Mouse (Mus musculus): ENCODE data around the gene Pmf1. TPM values are rescaled to one million over a fixed set of nuclear protein-coding genes. Genes with fewer than 3 reads are reported as not detected.
A peak's percentile ranks its signal among the peaks of the same experiment; 100 is the strongest.

Gene Pmf1
- total and polyA plus RNA-seq, 2 experiments, result 12.9 to 68.1 TPM

GRCm38 (mm10) chr3:88442888-88443287, 32.8 kb upstream of the Pmf1 start:
- Histone ChIP-seq H3K27me3 (ENCODE audit: control insufficient read depth, insufficient read depth, low read length) (no peaks in the 10 kb centered on the region), H3K4me1 (ENCODE audit: control insufficient read depth, insufficient read depth, low read length) (peaks cover 17% of the 10 kb centered on the region), H3K4me3 (ENCODE audit: insufficient read depth, low read depth, low read length) (no peak overlapping the region), H3K36me3 (ENCODE audit: control insufficient read depth, insufficient read depth, low read length) (peaks cover 37% of the 10 kb centered on the region), H3K27ac (replicated peaks; ENCODE audit: insufficient read depth, low read depth, low read length) (0 out of 2 replicates have a peak overlapping the region, but pooled peaks have one; percentile 0), H3K9ac (ENCODE audit: low read depth, low read length) (no peak overlapping the region), H3K79me2 (ENCODE audit: control insufficient read depth, insufficient read depth, low read length) (no peaks in the 10 kb centered on the region; the same call in 1 of the 2 replicates)
- peak; percentile 77 for DNase-seq (ENCODE audit: extremely low read depth, low read depth, low spot score)
- WGBS, result 46% methylated on average over 7 of the region's 7 CpGs
- no peak for TF ChIP-seq POLR2A (IDR thresholded peaks at IDR 0.05; ENCODE audit: extremely low read depth, insufficient read depth, low read length)
- no peak for TF ChIP-seq CTCF (IDR thresholded peaks at IDR 0.05; ENCODE audit: low read depth, low read length)

GRCm38 (mm10) chr3:88442488-88442887, 32.4 kb upstream of the Pmf1 start:
- Histone ChIP-seq H3K4me3 (ENCODE audit: insufficient read depth, low read depth, low read length) (no peak overlapping the region), H3K27ac (replicated peaks; ENCODE audit: insufficient read depth, low read depth, low read length) (0 out of 2 replicates have a peak overlapping the region, but pooled peaks have one; percentile 0), H3K9ac (ENCODE audit: low read depth, low read length) (no peak overlapping the region), H3K36me3 (ENCODE audit: control insufficient read depth, insufficient read depth, low read length) (peaks cover 34% of the 10 kb centered on the region), H3K27me3 (ENCODE audit: control insufficient read depth, insufficient read depth, low read length) (no peaks in the 10 kb centered on the region), H3K4me1 (ENCODE audit: control insufficient read depth, insufficient read depth, low read length) (peaks cover 13% of the 10 kb centered on the region), H3K79me2 (ENCODE audit: control insufficient read depth, insufficient read depth, low read length) (no peaks in the 10 kb centered on the region; the same call in 1 of the 2 replicates)
- no peak for DNase-seq (ENCODE audit: extremely low read depth, low read depth, low spot score)
- 87% methylated on average over 12 of the region's 12 CpGs for WGBS
- no peak for TF ChIP-seq CTCF (IDR thresholded peaks at IDR 0.05; ENCODE audit: low read depth, low read length)
- no peak for TF ChIP-seq POLR2A (IDR thresholded peaks at IDR 0.05; ENCODE audit: extremely low read depth, insufficient read depth, low read length)

GRCm38 (mm10) chr3:88440500-88441381, 30.6 kb upstream of the Pmf1 start:
- TF ChIP-seq POLR2A (IDR thresholded peaks at IDR 0.05; ENCODE audit: extremely low read depth, insufficient read depth, low read length), result 0 out of 2 replicates have a peak, but pooled peaks have one; percentile 14
- TF ChIP-seq CTCF (IDR thresholded peaks at IDR 0.05; ENCODE audit: low read depth, low read length), result peak; percentile 34
- WGBS, result 30% methylated on average over 27 of the region's 27 CpGs
- Histone ChIP-seq H3K9ac (ENCODE audit: low read depth, low read length) (peak overlapping the region; percentile 47), H3K4me1 (ENCODE audit: control insufficient read depth, insufficient read depth, low read length) (peaks cover 11% of the 10 kb centered on the region), H3K27me3 (ENCODE audit: control insufficient read depth, insufficient read depth, low read length) (no peaks in the 10 kb centered on the region), H3K27ac (replicated peaks; ENCODE audit: insufficient read depth, low read depth, low read length) (peak overlapping the region; percentile 50), H3K79me2 (ENCODE audit: control insufficient read depth, insufficient read depth, low read length) (no peaks in the 10 kb centered on the region), H3K36me3 (ENCODE audit: control insufficient read depth, insufficient read depth, low read length) (peaks cover 27% of the 10 kb centered on the region), H3K4me3 (ENCODE audit: insufficient read depth, low read depth, low read length) (peak overlapping the region; percentile 16)
- DNase-seq (ENCODE audit: extremely low read depth, low read depth, low spot score), result peak; percentile 77

- no peak overlapping the region for H3K4me3 ChIP-seq (ENCODE audit: insufficient read depth, low read depth, low read length)
- no peaks in the 10 kb centered on the region for H3K79me2 ChIP-seq (ENCODE audit: control insufficient read depth, insufficient read depth, low read length)
- no peak overlapping the region for H3K9ac ChIP-seq (ENCODE audit: low read depth, low read length)
- H3K36me3 ChIP-seq (ENCODE audit: control insufficient read depth, insufficient read depth, low read length), result peaks cover 26% of the 10 kb centered on the region
- DNase-seq (ENCODE audit: extremely low read depth, low read depth, low spot score), result no peak
- no peaks in the 10 kb centered on the region for H3K27me3 ChIP-seq (ENCODE audit: control insufficient read depth, insufficient read depth, low read length)
- TF ChIP-seq CTCF (IDR thresholded peaks at IDR 0.05; ENCODE audit: low read depth, low read length) (no peak), POLR2A (IDR thresholded peaks at IDR 0.05; ENCODE audit: extremely low read depth, insufficient read depth, low read length) (no peak)
- H3K27ac ChIP-seq (replicated peaks; ENCODE audit: insufficient read depth, low read depth, low read length), result no peak overlapping the region
- WGBS, result 91% methylated on average over 4 of the region's 4 CpGs
- H3K4me1 ChIP-seq (ENCODE audit: control insufficient read depth, insufficient read depth, low read length), result peaks cover 11% of the 10 kb centered on the region
Observed at GRCm38 (mm10) chr3:88439582-88439981, 29.5 kb upstream of the Pmf1 start.

GRCm38 (mm10) chr3:88437454-88437853, 27.3 kb upstream of the Pmf1 start:
- Histone ChIP-seq H3K4me1 (ENCODE audit: control insufficient read depth, insufficient read depth, low read length) (peaks cover 8% of the 10 kb centered on the region), H3K79me2 (ENCODE audit: control insufficient read depth, insufficient read depth, low read length) (no peaks in the 10 kb centered on the region), H3K27me3 (ENCODE audit: control insufficient read depth, insufficient read depth, low read length) (no peaks in the 10 kb centered on the region), H3K36me3 (ENCODE audit: control insufficient read depth, insufficient read depth, low read length) (peaks cover 24% of the 10 kb centered on the region), H3K27ac (replicated peaks; ENCODE audit: insufficient read depth, low read depth, low read length) (no peak overlapping the region), H3K4me3 (ENCODE audit: insufficient read depth, low read depth, low read length) (no peak overlapping the region), H3K9ac (ENCODE audit: low read depth, low read length) (no peak overlapping the region)
- TF ChIP-seq POLR2A (IDR thresholded peaks at IDR 0.05; ENCODE audit: extremely low read depth, insufficient read depth, low read length), result no peak
- TF ChIP-seq CTCF (IDR thresholded peaks at IDR 0.05; ENCODE audit: low read depth, low read length), result no peak
- WGBS, result 82% methylated on average over 10 of the region's 10 CpGs
- no peak for DNase-seq (ENCODE audit: extremely low read depth, low read depth, low spot score)

All from liver, adult 2 months (tissue).